ENCODE assay signal across 8 mouse cellular contexts in the genomic region with DNA sequence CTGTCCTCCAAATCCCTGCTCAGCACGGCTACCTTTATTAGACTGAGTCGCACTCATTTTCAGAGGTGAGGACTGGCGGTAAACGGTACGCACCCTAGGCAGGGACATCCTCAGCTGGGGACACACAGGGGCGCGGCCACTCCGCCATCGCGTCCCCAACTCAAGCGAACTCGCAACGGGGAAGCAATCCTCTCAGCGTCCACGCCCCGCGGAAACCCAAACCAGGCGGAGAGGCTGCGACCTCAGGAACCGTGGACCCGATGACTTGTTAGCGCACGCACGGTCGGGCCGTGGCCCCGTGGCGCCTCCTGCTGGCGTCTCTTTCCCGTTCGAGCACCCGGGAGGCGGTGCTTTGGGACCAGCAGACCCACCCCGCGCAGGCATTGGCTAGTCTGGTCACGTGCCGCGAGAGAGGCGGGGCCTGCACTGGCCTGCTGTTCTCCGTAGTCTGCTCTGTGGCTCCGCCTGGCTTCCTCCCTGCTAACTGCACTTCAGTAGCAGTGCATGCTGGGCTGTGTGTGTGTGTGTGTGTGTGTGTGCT. TPM values are rescaled to one million over a fixed set of nuclear protein-coding genes. Genes with fewer than 3 reads are reported as not detected.
DNase-seq lines count a peak whose midpoint lies in the region; ATAC-seq and TF ChIP-seq lines count a peak whose summit lies in the region.

No protein-coding gene starts in this region.

- no peaks in the 10 kb centered on the region for H3K27me3 ChIP-seq in Patski
- no peaks in the 10 kb centered on the region for H3K27me3 ChIP-seq in hindbrain, embryonic 15.5 days

- peak overlapping the region; percentile 92 for H3K4me2 ChIP-seq in hindbrain, embryonic 15.5 days

- H3K9ac ChIP-seq in hindbrain, embryonic 15.5 days = peak overlapping the region; percentile 71

- peaks cover 8% of the 10 kb centered on the region for H3K4me1 ChIP-seq in hindbrain, embryonic 15.5 days (replicated peaks)

- no peaks in the 10 kb centered on the region for H3K36me3 ChIP-seq in hindbrain, embryonic 15.5 days

- peak; percentile 67 for DNase-seq in Patski (ENCODE audit: low read depth, low spot score)
- peak; percentile 98 to 100 for DNase-seq in cerebellum, postnatal 14 days
- peak; percentile 98 for DNase-seq in frontal cortex, postnatal 25 days (ENCODE audit: low spot score in 2 of 2)
- peak; percentile 98 for DNase-seq in left cerebral cortex, adult 11 months (ENCODE audit: low spot score)
- DNase-seq in lung, postnatal 4 days = peak; percentile 99 to 100
- DNase-seq in retina, postnatal 7 days (ENCODE audit: low read depth, low spot score) = peak; percentile 95
- peak; percentile 95 for DNase-seq in urinary bladder, adult 2 months (ENCODE audit: low spot score)

- peak; percentile 93 for ATAC-seq in Patski
- ATAC-seq in hindbrain, embryonic 15.5 days (ENCODE audit: low FRiP score, low read depth) = peak; percentile 98

- CTCF ChIA-PET in Patski (lab: Charles Lee) = interaction anchor here (0.7 to 4.1 kb wide), 6 partner anchors 52 to 153 kb away, joined by 3 to 17 read pairs (median 4); no protein-coding TSS in a partner anchor

- POLR2A ChIA-PET in Patski (lab: Charles Lee) = interaction anchor here (0.6 kb wide), 1 partner anchor 58 kb away, joined by 3 read pairs; no protein-coding TSS in a partner anchor

- H3K4me3 ChIP-seq in hindbrain, embryonic 15.5 days = peak overlapping the region; percentile 83

- in situ Hi-C loops in Patski (cut with MboI; ENCODE audit: low pct_unique_long_range_greater_than_20kb) = no loop called here

- H3K9me3 ChIP-seq in hindbrain, embryonic 15.5 days = no peaks in the 10 kb centered on the region

- no peak for TF ChIP-seq CTCF in Patski (IDR thresholded peaks at IDR 0.05)

- WGBS in hindbrain, embryonic 15.5 days = under 1% methylated on average over 41 of the region's 41 CpGs

- H3K27ac ChIP-seq in hindbrain, embryonic 15.5 days (replicated peaks) = peak overlapping the region; percentile 70

RNA-seq across cellular contexts. Expression of a gene that starts 35.0 kb away (rescaled TPM):
- 53.2 TPM for polyA plus RNA-seq in Patski (2021)
- polyA plus RNA-seq in hindbrain, embryonic 15.5 days (2015; fragmentation: Nextera tagmentation; extraction: Ambion mirVana) = 13.4 and 15.1 TPM in 2 replicates
- 25.2 and 33.8 TPM in 2 replicates for polyA plus RNA-seq in urinary bladder, adult 2 months (2012; rRNA removed)

RNA-seq across cellular contexts. Expression of a gene that starts 55.7 kb away (rescaled TPM):
- 0.54 TPM for polyA plus RNA-seq in Patski (2021)
- polyA plus RNA-seq in hindbrain, embryonic 15.5 days (2015; fragmentation: Nextera tagmentation; extraction: Ambion mirVana) = 2.4 and 3.2 TPM in 2 replicates
- polyA plus RNA-seq in urinary bladder, adult 2 months (2012; rRNA removed) = 55.0 and 72.3 TPM in 2 replicates

Comparison
In these comparisons a context has a peak if more than half of its experiments do, and no peak if none do; other contexts are left out.
1. Peak in every context shown above with its lines: DNase-seq, ATAC-seq, H3K4me3 ChIP-seq and H3K27ac ChIP-seq.
2. RNA of a gene that starts 55.7 kb away (polyA plus RNA-seq): 55.0 to 72.3 TPM in urinary bladder, adult 2 months; 2.4 to 3.2 TPM in hindbrain, embryonic 15.5 days and 0.54 TPM in Patski (single experiment); every median in the first group is over 10 times any median in the second.